ENCODE assay signal across 12 mouse cellular contexts in the genomic region with DNA sequence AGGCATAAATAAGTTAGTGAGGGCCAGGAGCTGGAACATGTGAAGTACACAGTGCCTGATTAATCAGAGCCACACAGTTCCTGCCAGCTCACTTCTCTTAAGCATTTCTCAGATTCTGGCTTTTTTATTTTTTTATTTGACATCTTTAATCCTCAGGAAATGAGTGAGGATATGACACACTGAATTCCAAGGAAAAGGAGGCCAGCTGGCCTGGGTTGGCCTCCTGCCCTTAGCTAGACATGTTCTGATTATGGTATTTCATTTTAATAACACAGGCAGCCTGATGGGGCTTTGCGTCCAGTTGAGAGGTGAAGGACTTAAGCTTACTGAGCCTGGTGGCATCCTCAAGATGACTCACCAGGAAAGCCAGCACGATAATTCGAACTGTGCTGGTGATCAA. TPM values are rescaled to one million over a fixed set of nuclear protein-coding genes. Genes with fewer than 3 reads are reported as not detected.
DNase-seq lines count a peak whose midpoint lies in the region; ATAC-seq lines count a peak whose summit lies in the region.
"Had no signal": no experiment of that assay in that cellular context is flagged by ENCODE, and none has a peak within 500 bp of the region (broad histone marks: within the 10 kb centered on the region; RNA-seq: fewer than 3 reads in every experiment).

No protein-coding gene starts in this region.

- H3K9ac ChIP-seq in stomach, embryonic 16.5 days (ENCODE audit: low read length) = no peak overlapping the region
- H3K9ac ChIP-seq: embryonic facial prominence, embryonic 15.5 days; midbrain, embryonic 12.5 days had no signal

- H3K27me3 ChIP-seq in stomach, embryonic 16.5 days (ENCODE audit: control insufficient read depth, insufficient read depth, low read length) = no peaks in the 10 kb centered on the region
- H3K27me3 ChIP-seq: embryonic facial prominence, embryonic 15.5 days; midbrain, embryonic 12.5 days had no signal

- WGBS in stomach, embryonic 16.5 days = 39% methylated on average over 3 of the region's 3 CpGs

- H3K4me3 ChIP-seq in stomach, embryonic 16.5 days (replicated peaks; ENCODE audit: low read length) = no peak overlapping the region
- H3K4me3 ChIP-seq: embryonic facial prominence, embryonic 15.5 days; midbrain, embryonic 12.5 days had no signal

- no peak overlapping the region for H3K27ac ChIP-seq in stomach, embryonic 16.5 days (ENCODE audit: low read length)
- H3K27ac ChIP-seq: embryonic facial prominence, embryonic 15.5 days; hindbrain, postnatal 0 days; midbrain, embryonic 12.5 days had no signal

- no peak overlapping the region for H3K4me2 ChIP-seq in stomach, embryonic 16.5 days (ENCODE audit: low read depth, low read length)
- H3K4me2 ChIP-seq: embryonic facial prominence, embryonic 15.5 days; midbrain, embryonic 12.5 days had no signal

- peaks cover 9% of the 10 kb centered on the region; the same call in 1 of the 2 replicates for H3K4me1 ChIP-seq in stomach, embryonic 16.5 days (ENCODE audit: control insufficient read depth, insufficient read depth, low read length)
- H3K4me1 ChIP-seq: embryonic facial prominence, embryonic 15.5 days; midbrain, embryonic 12.5 days had no signal

- peak; percentile 48 for DNase-seq in urinary bladder, postnatal 14 days (ENCODE audit: low spot score)
- no peak for DNase-seq in urinary bladder, adult 2 months (ENCODE audit: low spot score)
- peak; percentile 44 for DNase-seq in cerebellum, adult 9-11 months
- peak; percentile 16 to 29 for DNase-seq in kidney, adult 8-10 months
- no peak for DNase-seq in B cell, adult 2 months
- no peak for DNase-seq in layer of hippocampus, adult 9-10 months (ENCODE audit: low spot score)

- ATAC-seq in stomach, embryonic 16.5 days (ENCODE audit: insufficient read depth, low FRiP score) = peak; percentile 44; the same call in 1 of the 2 replicates
- ATAC-seq in megakaryocyte progenitor cell, adult 5-6 weeks (replicated peaks; ENCODE audit: poor library complexity) = no peak
- ATAC-seq: hindbrain, postnatal 0 days had no signal

- no peaks in the 10 kb centered on the region for H3K36me3 ChIP-seq in stomach, embryonic 16.5 days (ENCODE audit: control insufficient read depth, insufficient read depth, low read length)
- H3K36me3 ChIP-seq: embryonic facial prominence, embryonic 15.5 days; midbrain, embryonic 12.5 days had no signal

- no peaks in the 10 kb centered on the region for H3K9me3 ChIP-seq in stomach, embryonic 16.5 days (replicated peaks; ENCODE audit: control insufficient read depth, low read length)
- H3K9me3 ChIP-seq: embryonic facial prominence, embryonic 15.5 days; midbrain, embryonic 12.5 days had no signal

RNA-seq across cellular contexts. Expression of a gene that starts 27.6 kb away (rescaled TPM):
- 0.01 TPM in 2 replicates for polyA plus RNA-seq in urinary bladder, adult 2 months (2012; rRNA removed)
- polyA plus RNA-seq in stomach, embryonic 16.5 days (2015; fragmentation: Nextera tagmentation; extraction: Ambion mirVana) = 0.04 TPM in 1 of 2 replicates, not detected in the other
- total RNA-seq in megakaryocyte progenitor cell, adult 5-6 weeks (2015) = not detected in 2 replicates
- not detected in 2 replicates for total RNA-seq in megakaryocyte progenitor cell, adult 5-6 weeks (2017)
- polyA plus RNA-seq: midbrain, embryonic 12.5 days; small intestine, adult 2 months had no signal

Comparison
In these comparisons a context has a peak if more than half of its experiments do, and no peak if none do; other contexts are left out.
1. DNase-seq: peak in urinary bladder, postnatal 14 days (single experiment), cerebellum, adult 9-11 months (single experiment) and kidney, adult 8-10 months (2 of 2); none in urinary bladder, adult 2 months (single experiment), B cell, adult 2 months (0 of 2) and layer of hippocampus, adult 9-10 months (single experiment).